Mouse (Mus musculus) liver, postnatal 0 days (tissue): ENCODE data around the gene Fpgs. TPM values are rescaled to one million over a fixed set of nuclear protein-coding genes. Genes with fewer than 3 reads are reported as not detected.
A peak's percentile ranks its signal among the peaks of the same experiment; 100 is the strongest.

Source experiments
- ATAC-seq: fragments of 200-750 bp; cut with Nextera tagmentation; 2 replicates; pipeline ENCODE4 v1.8.0; 2017; ENCODE audit warnings: mild to moderate bottlenecking, moderate library complexity
- DNase-seq: peaks from one replicate; pipeline ENCODE4 v3.0.0-alpha.2; 2016
- H3K27ac ChIP-seq: fragments of 300-500 bp; sonication (generic); 2 replicates; pipeline ENCODE4 v1.5.1; 2014; ENCODE audit warnings: antibody characterized with exemption, moderate library complexity, mild to moderate bottlenecking, low read depth
- H3K27me3 ChIP-seq: fragments of 300-500 bp; sonication (generic); 2 replicates; pipeline ENCODE4 v1.6.1; 2014; ENCODE audit warnings: low read length, control low read depth, mixed read lengths; ENCODE audit not compliant: insufficient read depth
- H3K36me3 ChIP-seq: fragments of 300-500 bp; sonication (generic); replicated peaks from 2 replicates; pipeline ENCODE4 v1.6.1; 2014; ENCODE audit warnings: mild to moderate bottlenecking, control low read depth, low read length, moderate library complexity, mixed read lengths; ENCODE audit not compliant: insufficient read depth
- H3K4me1 ChIP-seq: fragments of 300-500 bp; sonication (generic); 2 replicates; pipeline ENCODE4 v1.6.1; 2014; ENCODE audit warnings: antibody characterized with exemption, mild to moderate bottlenecking, control low read depth; ENCODE audit not compliant: insufficient read depth
- H3K4me2 ChIP-seq: fragments of 300-500 bp; sonication (generic); 2 replicates; pipeline ENCODE4 v1.6.1; 2014; ENCODE audit warnings: low read depth, mild to moderate bottlenecking, low read length, moderate library complexity, mixed read lengths
- H3K4me3 ChIP-seq: fragments of 300-500 bp; sonication (generic); 2 replicates; pipeline ENCODE4 v1.5.1; 2014; ENCODE audit warnings: low read depth, low read length
- H3K9ac ChIP-seq: fragments of 300-500 bp; sonication (generic); replicated peaks from 2 replicates; pipeline ENCODE4 v1.6.1; 2014; ENCODE audit warnings: mild to moderate bottlenecking, moderate library complexity
- H3K9me3 ChIP-seq: fragments of 300-500 bp; sonication (generic); 2 replicates; pipeline ENCODE4 v1.6.1; 2016; ENCODE audit warnings: mild to moderate bottlenecking, control low read depth, low read length, mixed read lengths
- CTCF ChIP-seq: sonication (generic); IDR thresholded peaks from 2 replicates; pipeline ENCODE4 v1.5.1; 2016; ENCODE audit warnings: antibody characterized with exemption, low read depth
- EP300 ChIP-seq: IDR thresholded peaks from 2 replicates; pipeline ENCODE4 v1.6.1; 2016; ENCODE audit warnings: antibody characterized with exemption, low read depth, mild to moderate bottlenecking
- WGBS: fragments of 180-500 bp; shearing (Covaris S2); extraction: QIAGEN DNeasy Blood & Tissue Kit; methylation state at CpG from one replicate; pipeline ENCODE4 v1.1.7; 2014; ENCODE audit not compliant: insufficient replicate concordance; 5-methylcytosine and 5-hydroxymethylcytosine counted together
- polyA plus RNA-seq: library from polyadenylated mRNA; unstranded; fragments of >200 nt; fragmentation: Nextera tagmentation; extraction: Ambion mirVana; gene quantifications from 2 replicates; pipeline ENCODE4 v1.2.1, GENCODE M21; 2015

Gene Fpgs
- polyA plus RNA-seq, 1 experiment from 2014 or later, result 95.9 TPM

- no peak overlapping the region for H3K27ac ChIP-seq
Observed at GRCm38 (mm10) chr2:32744272-32744982, 40.5 kb upstream of the Fpgs start.

GRCm38 (mm10) chr2:32742173-32742531 is 38.2 kb upstream of the Fpgs start:
- DNase-seq, result no peak
- ATAC-seq, result 0 out of 2 replicates have a peak, but pooled peaks have one; percentile 25
- Histone ChIP-seq H3K27me3 (peaks cover 6% of the 10 kb centered on the region; the same call in 1 of the 2 replicates), H3K4me3 (no peak overlapping the region), H3K27ac (no peak overlapping the region), H3K36me3 (peaks cover 20% of the 10 kb centered on the region), H3K9me3 (no peaks in the 10 kb centered on the region), H3K4me2 (no peak overlapping the region), H3K9ac (no peak overlapping the region), H3K4me1 (0 out of 2 replicates have a peak, but pooled peaks cover 8% of the 10 kb centered on the region)
- 73% methylated on average over 18 of the region's 18 CpGs for WGBS
- TF ChIP-seq CTCF (no peak), EP300 (no peak)

More at GRCm38 (mm10) chr2:32744272-32744982, 40.5 kb upstream of the Fpgs start:
- Histone ChIP-seq H3K9me3 (no peaks in the 10 kb centered on the region), H3K36me3 (peaks cover 23% of the 10 kb centered on the region), H3K4me1 (0 out of 2 replicates have a peak, but pooled peaks cover 8% of the 10 kb centered on the region), H3K9ac (no peak overlapping the region), H3K27me3 (peaks cover 6% of the 10 kb centered on the region; the same call in 1 of the 2 replicates), H3K4me2 (no peak overlapping the region), H3K4me3 (no peak overlapping the region)
- 69% methylated on average over 15 of the region's 15 CpGs for WGBS
- DNase-seq (no peak), ATAC-seq (no peak)
- TF ChIP-seq CTCF, result no peak

- DNase-seq, result no peak
- H3K9ac ChIP-seq, result no peak overlapping the region
- WGBS, result 59% methylated on average over 42 of the region's 58 CpGs
Observed at GRCm38 (mm10) chr2:32741273-32742172, 37.6 kb upstream of the Fpgs start.

GRCm38 (mm10) chr2:32740916-32741272 is 36.9 kb upstream of the Fpgs start, which contains the start of gene 6330409D20Rik:
6330409D20Rik (minus strand) TSS chr2:32741016.
- peak within 1 kb of the TSS; percentile 13; the same call in 1 of the 2 replicates for H3K4me3 ChIP-seq
- H3K9me3 ChIP-seq, result no peaks in the 10 kb centered on the region
- 0 out of 2 replicates have a peak, but pooled peaks cover 8% of the 10 kb centered on the region for H3K4me1 ChIP-seq
- TF ChIP-seq CTCF (no peak), EP300 (no peak)
- WGBS, result 45% methylated on average over 11 of the region's 11 CpGs
- no peak for DNase-seq
- peaks cover 9% of the 10 kb centered on the region for H3K36me3 ChIP-seq
- H3K27me3 ChIP-seq, result peaks cover 6% of the 10 kb centered on the region; the same call in 1 of the 2 replicates
- H3K9ac ChIP-seq, result no peak within 1 kb of the TSS
- ATAC-seq, result no peak
- H3K4me2 ChIP-seq, result peak within 1 kb of the TSS; percentile 57
- no peak within 1 kb of the TSS for H3K27ac ChIP-seq

More at GRCm38 (mm10) chr2:32741273-32742172, 37.6 kb upstream of the Fpgs start:
- H3K27me3 ChIP-seq, result peaks cover 6% of the 10 kb centered on the region; the same call in 1 of the 2 replicates
- H3K4me2 ChIP-seq, result peak overlapping the region; percentile 57
- no peaks in the 10 kb centered on the region for H3K9me3 ChIP-seq
- no peak overlapping the region for H3K27ac ChIP-seq
- peak overlapping the region; percentile 13; the same call in 1 of the 2 replicates for H3K4me3 ChIP-seq
- ATAC-seq, result peak; percentile 25; the same call in 1 of the 2 replicates
- H3K36me3 ChIP-seq, result peaks cover 14% of the 10 kb centered on the region
- TF ChIP-seq CTCF (no peak), EP300 (no peak)
- 0 out of 2 replicates have a peak, but pooled peaks cover 8% of the 10 kb centered on the region for H3K4me1 ChIP-seq

GRCm38 (mm10) chr2:32739311-32739710 is 35.4 kb upstream of the Fpgs start:
- Histone ChIP-seq H3K4me3 (no peak overlapping the region), H3K4me2 (no peak overlapping the region), H3K36me3 (peaks cover 8% of the 10 kb centered on the region), H3K4me1 (0 out of 2 replicates have a peak, but pooled peaks cover 8% of the 10 kb centered on the region), H3K27ac (no peak overlapping the region), H3K9me3 (no peaks in the 10 kb centered on the region), H3K9ac (no peak overlapping the region), H3K27me3 (peaks cover 6% of the 10 kb centered on the region; the same call in 1 of the 2 replicates)
- no peak for DNase-seq
- no peak for ATAC-seq
- TF ChIP-seq CTCF (no peak), EP300 (no peak)
- 70% methylated on average over 4 of the region's 4 CpGs for WGBS

- peaks cover 8% of the 10 kb centered on the region; the same call in 1 of the 2 replicates for H3K36me3 ChIP-seq
- ATAC-seq (no peak), DNase-seq (no peak)
- no peaks in the 10 kb centered on the region for H3K9me3 ChIP-seq
- TF ChIP-seq CTCF (0 out of 2 replicates have a peak, but pooled peaks have one; percentile 5), EP300 (no peak)
- H3K4me1 ChIP-seq, result 0 out of 2 replicates have a peak, but pooled peaks cover 8% of the 10 kb centered on the region
- H3K9ac ChIP-seq, result no peak overlapping the region
- peaks cover 3% of the 10 kb centered on the region; the same call in 1 of the 2 replicates for H3K27me3 ChIP-seq
- H3K4me2 ChIP-seq, result no peak overlapping the region
- 44% methylated on average over 6 of the region's 6 CpGs for WGBS
- H3K4me3 ChIP-seq, result no peak overlapping the region
- H3K27ac ChIP-seq, result no peak overlapping the region
Observed at GRCm38 (mm10) chr2:32737008-32737407, 33.1 kb upstream of the Fpgs start.
